Mouse (Mus musculus): ENCODE data around the gene Tnfrsf8.

Tnfrsf8 gene

DNA sequence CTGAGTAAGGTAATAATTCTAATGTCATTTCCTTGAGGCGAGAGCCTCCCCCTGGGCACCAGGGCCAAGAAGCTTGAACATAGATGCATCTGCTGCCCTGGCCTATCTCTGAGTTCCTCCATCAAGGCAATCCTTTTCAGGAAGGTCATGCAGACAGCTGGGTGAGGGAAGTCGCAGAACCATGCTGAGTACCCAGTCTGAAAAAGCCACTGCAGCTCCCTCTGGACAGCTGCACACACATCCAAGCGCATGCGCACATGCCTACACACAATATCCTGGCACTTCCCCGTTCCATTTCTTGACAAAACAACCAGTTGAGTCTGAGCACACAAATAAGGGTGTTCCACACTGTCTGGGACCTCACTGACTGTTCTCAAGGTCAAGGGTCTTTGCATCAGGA is 83.2 kb downstream of the Tnfrsf8 start:
- DNase-seq (ENCODE audit: low read depth, low spot score) = no peak

DNA sequence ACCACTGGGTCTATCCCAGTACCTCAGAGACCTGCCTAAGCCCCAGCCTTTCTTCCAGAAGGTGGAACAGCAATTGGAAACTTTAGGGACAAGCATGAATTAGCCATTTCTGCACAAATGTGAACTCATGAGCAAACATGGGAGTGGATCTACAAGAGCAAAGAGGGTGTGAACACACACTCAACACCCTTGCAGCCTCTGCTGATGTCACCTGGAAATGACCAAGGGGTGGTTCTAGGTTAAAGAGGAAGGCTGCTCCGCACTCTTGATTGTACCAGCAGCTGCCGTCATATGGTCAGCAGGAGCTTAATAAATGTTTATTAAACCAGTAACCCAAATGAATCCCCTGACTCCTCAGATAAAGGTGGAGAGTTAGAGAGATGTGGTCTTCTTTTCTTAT is 84.3 kb downstream of the Tnfrsf8 start:
- no peak for DNase-seq (ENCODE audit: low read depth, low spot score)

DNA sequence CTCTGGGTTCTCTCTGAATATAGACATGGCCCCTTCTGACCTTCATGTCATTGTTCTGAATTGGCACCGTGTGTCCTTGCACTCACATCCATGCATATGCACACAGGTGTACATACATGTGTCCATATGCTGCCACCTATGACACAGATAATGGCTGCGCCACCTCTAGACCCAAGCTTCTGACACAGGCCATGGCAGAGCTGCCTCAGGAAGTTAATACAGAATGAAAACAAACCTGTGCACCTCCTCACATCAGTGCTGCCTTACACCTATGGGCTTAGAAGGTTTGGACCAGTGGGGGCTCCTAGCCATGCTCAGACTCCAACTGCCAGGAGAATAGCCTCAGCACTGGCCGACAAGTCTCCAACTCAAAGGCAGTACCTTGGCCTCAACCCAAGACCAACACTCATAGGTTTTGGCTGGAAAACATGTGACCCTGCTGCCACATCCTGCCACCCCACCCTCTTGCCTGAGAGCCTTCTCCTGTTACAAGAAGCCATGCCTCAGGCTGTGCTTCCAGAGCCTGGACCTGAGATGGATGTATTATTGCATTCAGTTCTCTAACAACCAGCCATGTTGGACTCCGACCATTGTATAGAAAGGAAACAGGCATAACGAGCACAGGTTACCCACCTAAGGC is 85.3 kb downstream of the Tnfrsf8 start:
- peak; percentile 93 for DNase-seq (ENCODE audit: low read depth, low spot score)

DNA sequence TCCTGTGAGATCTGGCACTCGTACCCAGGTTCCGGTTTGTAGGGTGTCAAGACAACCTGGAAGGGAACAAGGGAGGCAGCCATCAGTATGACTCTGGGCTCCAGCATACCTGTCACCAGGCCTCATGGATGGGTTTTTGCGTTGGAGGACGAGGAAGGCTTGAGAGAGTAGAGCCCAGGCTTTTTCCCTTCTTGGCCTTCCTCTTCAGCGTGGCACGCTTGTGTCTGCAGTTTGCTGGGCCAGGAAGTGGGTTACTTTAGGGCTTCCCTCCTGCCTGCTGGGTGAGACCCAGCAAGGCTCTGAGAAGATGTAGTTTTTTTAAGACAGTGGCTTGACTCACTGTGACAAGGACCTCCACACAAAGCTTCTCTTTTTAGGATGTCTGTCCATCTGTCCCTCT is 85.9 kb downstream of the Tnfrsf8 start:
- no peak for DNase-seq (ENCODE audit: low read depth, low spot score)

DNA sequence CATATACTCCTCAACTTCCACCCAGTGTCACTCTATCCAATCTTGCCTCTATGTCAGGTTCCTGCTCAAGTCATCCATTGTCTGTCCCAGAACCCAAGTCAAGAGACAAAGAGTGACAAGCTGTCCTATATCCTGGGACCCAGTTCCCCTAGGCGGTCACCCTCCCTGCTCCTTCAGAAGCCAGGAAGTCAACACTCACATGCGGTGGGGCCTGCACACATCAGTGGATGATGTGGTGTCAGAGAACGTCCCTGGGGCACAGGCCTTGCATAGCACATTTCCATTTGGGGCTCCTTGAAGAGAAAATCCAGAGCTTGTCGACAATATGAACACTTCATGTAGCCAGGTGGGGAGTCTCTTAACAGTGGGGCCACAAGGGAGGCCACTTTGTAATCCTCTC is 90.4 kb downstream of the Tnfrsf8 start:
- DNase-seq (ENCODE audit: low read depth, low spot score) = no peak

DNA sequence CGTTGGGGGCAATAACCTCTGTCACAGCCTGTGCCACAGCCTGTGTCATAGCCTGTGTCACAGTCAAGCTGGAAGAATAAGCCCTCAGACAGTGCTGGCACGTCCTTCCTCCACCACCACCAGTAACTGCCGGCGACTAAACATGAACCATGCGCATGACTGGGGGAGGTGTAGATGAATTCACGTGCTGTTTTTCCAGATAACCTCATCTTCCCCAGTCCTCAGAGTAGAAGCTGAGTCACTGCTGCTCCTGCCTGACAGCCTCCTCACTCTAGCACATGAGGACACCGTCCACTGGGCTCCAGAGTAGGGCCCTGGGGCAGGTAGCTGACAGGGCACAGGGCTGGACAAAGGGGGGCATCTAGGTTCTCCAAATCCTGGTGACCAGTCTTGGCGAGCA is 92.9 kb downstream of the Tnfrsf8 start:
- no peak for DNase-seq (ENCODE audit: low read depth, low spot score)

DNA sequence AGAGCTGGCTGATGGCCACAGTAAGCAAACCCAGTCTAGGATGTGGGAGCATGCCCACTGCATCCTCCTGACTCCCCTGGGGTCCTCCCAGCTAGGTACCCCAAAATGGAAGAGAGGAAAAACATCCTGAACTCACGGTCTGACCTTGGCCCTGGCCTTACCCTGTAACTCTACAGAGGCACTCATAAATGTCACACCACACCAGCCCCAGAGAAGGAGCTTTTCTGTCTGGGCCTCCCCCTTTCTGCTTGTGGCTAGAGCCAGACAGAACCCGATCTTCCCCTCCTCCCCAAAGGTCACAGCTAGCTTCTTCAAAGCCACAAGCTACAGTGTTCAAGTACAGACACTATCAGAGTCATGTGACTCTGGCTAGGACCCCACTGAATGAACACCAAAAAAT is 93.6 kb downstream of the Tnfrsf8 start:
- no peak for DNase-seq (ENCODE audit: low read depth, low spot score)

DNA sequence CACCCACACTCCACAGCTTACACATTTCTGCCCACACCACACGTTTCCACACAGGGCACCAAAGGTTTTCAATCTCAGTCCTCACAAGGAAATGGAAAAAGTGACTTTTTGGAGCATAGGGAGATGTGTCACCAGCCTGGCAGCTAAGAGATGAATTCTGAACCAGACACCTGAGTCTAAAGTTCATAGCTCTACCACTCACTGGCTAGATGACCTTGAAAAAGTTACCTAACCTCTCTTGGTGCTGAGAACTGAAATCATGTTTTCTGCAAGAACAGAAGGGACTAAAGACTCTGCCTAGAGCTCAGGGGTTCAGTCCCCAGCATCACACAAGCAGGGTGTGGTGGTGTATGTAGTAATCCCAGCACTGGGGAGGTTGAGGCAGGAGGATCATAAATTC is 95.0 kb downstream of the Tnfrsf8 start:
- no peak for DNase-seq (ENCODE audit: low read depth, low spot score)

DNA sequence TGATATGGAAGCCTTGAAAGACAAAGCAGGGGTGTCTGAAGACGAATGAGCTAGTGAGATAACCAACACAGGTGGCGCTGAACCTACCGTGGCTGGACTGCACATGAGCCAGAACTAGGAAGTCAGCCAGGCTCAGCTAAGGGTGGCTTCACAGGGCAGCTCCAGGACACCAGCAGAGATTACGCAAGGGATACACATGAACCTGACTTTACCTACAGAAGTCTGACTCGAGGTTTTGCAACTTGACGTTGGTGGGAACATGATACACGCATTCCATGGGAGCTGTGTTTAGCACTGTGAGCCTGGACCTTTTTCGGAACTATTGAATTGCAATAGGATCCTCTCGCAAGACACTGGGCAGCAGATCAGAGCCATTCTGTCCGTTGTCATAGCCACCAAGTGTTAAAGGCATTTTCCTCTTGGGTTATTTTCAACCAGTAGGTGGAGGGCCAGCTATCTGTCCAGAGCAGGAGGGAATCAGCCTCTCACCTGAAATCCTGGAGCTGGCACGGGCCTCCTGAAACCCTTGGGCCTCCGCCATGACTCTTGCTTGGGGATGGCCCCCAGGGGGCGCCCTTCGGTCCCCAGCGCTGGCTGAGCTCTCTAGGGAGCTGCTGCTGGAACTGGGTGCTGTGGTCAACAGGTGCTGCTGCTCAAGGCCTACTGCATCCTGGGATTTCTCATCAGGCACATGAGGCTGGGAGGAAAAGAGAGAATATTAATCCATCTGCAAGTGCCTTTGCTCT is 95.6 kb downstream of the Tnfrsf8 start:
- DNase-seq (ENCODE audit: low read depth, low spot score) = no peak

DNA sequence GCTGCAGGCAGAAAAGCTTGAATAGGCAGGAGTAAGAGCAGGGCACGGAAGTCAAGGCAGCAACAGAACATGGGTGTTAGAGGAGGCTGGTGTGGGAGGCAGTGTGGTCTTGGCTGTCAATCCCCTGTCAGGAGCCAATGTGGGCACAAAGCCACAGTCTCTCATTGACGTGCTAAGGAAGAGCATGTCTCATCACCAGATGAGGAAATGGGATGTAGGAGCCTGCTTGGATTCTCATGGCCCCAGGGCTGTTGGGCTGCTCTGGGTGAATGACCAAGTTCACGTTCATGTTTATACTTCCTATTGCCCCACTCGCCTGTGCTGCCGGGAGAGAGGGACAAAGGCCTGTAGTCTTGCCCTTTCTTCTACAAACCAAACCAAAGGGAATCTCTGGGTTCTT is 97.1 kb downstream of the Tnfrsf8 start:
- no peak for DNase-seq (ENCODE audit: low read depth, low spot score)

Data from 3T3-L1 (cell line).